Mouse (Mus musculus) brain, embryonic 14.5 days (tissue): ENCODE measurements around the gene Lmo4. TPM values are rescaled to one million over a fixed set of nuclear protein-coding genes. Genes with fewer than 3 reads are reported as not detected.

Experiments
- DNase-seq: peaks from one replicate; pipeline ENCODE4 v3.0.0-alpha.2; 2011; ENCODE audit warnings: low read depth
- CTCF ChIP-seq: fragments of 200-500 bp; IDR thresholded peaks from 2 replicates; pipeline ENCODE4 v1.5.1; 2012; ENCODE audit warnings: inconsistent platforms, mild to moderate bottlenecking, moderate library complexity, borderline replicate concordance; ENCODE audit not compliant: insufficient read depth, insufficient read length; ENCODE audit errors: extremely low read depth
- POLR2A ChIP-seq: fragments of 200-500 bp; IDR thresholded peaks from 2 replicates; pipeline ENCODE4 v1.6.1; 2012; ENCODE audit warnings: mild to moderate bottlenecking, inconsistent platforms, borderline replicate concordance; ENCODE audit not compliant: poor library complexity, insufficient read depth, insufficient read length, severe bottlenecking; ENCODE audit errors: extremely low read depth
- polyA plus RNA-seq: library from polyadenylated mRNA; depleted of rRNA; stranded (reverse); fragments of >200 nt; gene quantifications from 2 replicates; pipeline ENCODE4 v1.2.3, GENCODE M21; 2012

Gene Lmo4
- polyA plus RNA-seq, 1 experiment, result 155 TPM

- DNase-seq, result peak; percentile 33
Observed at GRCm38 (mm10) chr3:144141786-144142185, 63.2 kb downstream of the Lmo4 start.

GRCm38 (mm10) chr3:144140816-144141215 lies 64.2 kb downstream of the Lmo4 start:
- no peak for DNase-seq
- TF ChIP-seq CTCF (no peak), POLR2A (no peak)

More at GRCm38 (mm10) chr3:144141786-144142185, 63.2 kb downstream of the Lmo4 start:
- TF ChIP-seq POLR2A (no peak), CTCF (no peak)

DNA sequence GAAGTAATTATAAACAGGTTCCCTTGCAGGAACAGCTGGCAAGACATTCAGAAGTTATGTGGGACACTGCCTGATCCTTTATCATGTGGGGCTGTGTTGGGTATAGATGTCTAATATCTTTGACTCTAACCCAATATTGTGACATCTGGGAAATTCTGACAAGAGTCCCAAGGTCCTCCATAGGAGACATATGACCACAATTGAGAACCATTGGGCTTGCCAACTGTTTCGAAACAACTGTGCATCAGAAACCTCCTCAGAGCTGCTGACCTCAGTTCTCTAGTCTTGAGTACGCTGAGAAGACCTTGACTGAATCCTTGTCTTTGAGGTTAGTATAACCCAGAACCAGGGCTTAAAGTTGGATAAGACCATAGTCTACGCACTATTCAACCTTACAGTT lies 66.4 kb downstream of the Lmo4 start:
- no peak for DNase-seq
- TF ChIP-seq CTCF (no peak), POLR2A (no peak)
